Mouse (Mus musculus): Measurements from ENCODE around the gene Btaf1.

GRCm38 (mm10) chr19:37050643-37051345 is 124.9 kb downstream of the Btaf1 start:
- TF ChIP-seq CTCF (IDR thresholded peaks at IDR 0.05; ENCODE audit: extremely low read depth, insufficient read depth, insufficient read length, insufficient replicate concordance) (no peak), POLR2A (IDR thresholded peaks at IDR 0.05; ENCODE audit: low read depth, low read length) (no peak)
